Mouse (Mus musculus) embryonic facial prominence, embryonic 14.5 days (tissue): ENCODE data around the gene Ccdc91. TPM values are rescaled to one million over a fixed set of nuclear protein-coding genes. Genes with fewer than 3 reads are reported as not detected.
A peak's percentile ranks its signal among the peaks of the same experiment; 100 is the strongest.

Experiments
- ATAC-seq: fragments of 200-750 bp; cut with Nextera tagmentation; 2 replicates; pipeline ENCODE4 v1.8.0; 2017; ENCODE audit warnings: low read depth, moderate number of reproducible peaks, moderate TSS enrichment
- DNase-seq: peaks from one replicate; pipeline ENCODE4 v3.0.0-alpha.2; 2015; ENCODE audit warnings: low spot score
- H3K27ac ChIP-seq: fragments of 300-500 bp; sonication (generic); replicated peaks from 2 replicates; pipeline ENCODE4 v1.5.1; 2014; ENCODE audit warnings: low read depth, mild to moderate bottlenecking, low read length, moderate library complexity
- H3K27me3 ChIP-seq: fragments of 300-500 bp; sonication (generic); replicated peaks from 2 replicates; pipeline ENCODE4 v1.6.1; 2014; ENCODE audit warnings: low read length; ENCODE audit not compliant: control insufficient read depth, insufficient read depth
- H3K36me3 ChIP-seq: fragments of 300-500 bp; sonication (generic); 2 replicates; pipeline ENCODE4 v1.6.1; 2014; ENCODE audit warnings: low read length, mixed read lengths; ENCODE audit not compliant: control insufficient read depth, insufficient read depth
- H3K4me1 ChIP-seq: fragments of 300-500 bp; sonication (generic); 2 replicates; pipeline ENCODE4 v1.6.1; 2014; ENCODE audit warnings: antibody characterized with exemption, low read length; ENCODE audit not compliant: control insufficient read depth, insufficient read depth
- H3K4me2 ChIP-seq: fragments of 300-500 bp; sonication (generic); 2 replicates; pipeline ENCODE4 v1.6.1; 2014; ENCODE audit warnings: low read depth, mild to moderate bottlenecking, low read length, moderate library complexity, mixed read lengths
- H3K4me3 ChIP-seq: fragments of 300-500 bp; sonication (generic); 2 replicates; pipeline ENCODE4 v1.5.1; 2014; ENCODE audit warnings: low read depth, mild to moderate bottlenecking, low read length
- H3K9ac ChIP-seq: fragments of 300-500 bp; sonication (generic); 2 replicates; pipeline ENCODE4 v1.6.1; 2014; ENCODE audit warnings: low read depth, mild to moderate bottlenecking, low read length, moderate library complexity, mixed read lengths
- H3K9me3 ChIP-seq: fragments of 300-500 bp; sonication (generic); 2 replicates; pipeline ENCODE4 v1.6.1; 2016; ENCODE audit warnings: low read length; ENCODE audit not compliant: control insufficient read depth
- WGBS: fragments of 180-500 bp; shearing (Covaris S2); extraction: QIAGEN DNeasy Blood & Tissue Kit; methylation state at CpG from one replicate; pipeline ENCODE4 v1.1.7; 2014; 5-methylcytosine and 5-hydroxymethylcytosine counted together
- polyA plus RNA-seq: library from polyadenylated mRNA; unstranded; fragments of >200 nt; fragmentation: Nextera tagmentation; extraction: Ambion mirVana; gene quantifications from 2 replicates; pipeline ENCODE4 v1.2.1, GENCODE M21; 2014

The Ccdc91 gene
- polyA plus RNA-seq, 1 experiment from 2014 or later = 24.9 TPM

GRCm38 (mm10) chr6:147501439-147501838, 25.8 kb downstream of the Ccdc91 start:
- H3K4me3 ChIP-seq = no peak overlapping the region
- H3K9ac ChIP-seq = no peak overlapping the region
- H3K27me3 ChIP-seq = no peaks in the 10 kb centered on the region
- H3K4me1 ChIP-seq = peaks cover 14% of the 10 kb centered on the region
- DNase-seq = no peak
- no peak for ATAC-seq
- no peaks in the 10 kb centered on the region for H3K9me3 ChIP-seq
- no peaks in the 10 kb centered on the region for H3K36me3 ChIP-seq
- no peak overlapping the region for H3K27ac ChIP-seq
- no peak overlapping the region for H3K4me2 ChIP-seq
- WGBS = 70% methylated on average over 3 of the region's 3 CpGs

- Histone ChIP-seq H3K36me3 (no peaks in the 10 kb centered on the region), H3K4me1 (peaks cover 26% of the 10 kb centered on the region), H3K4me2 (no peak overlapping the region), H3K9me3 (no peaks in the 10 kb centered on the region), H3K9ac (no peak overlapping the region), H3K27ac (no peak overlapping the region), H3K27me3 (no peaks in the 10 kb centered on the region), H3K4me3 (no peak overlapping the region)
- DNase-seq = peak; percentile 81
- peak; percentile 72 for ATAC-seq
- 40% methylated on average over 9 of the region's 9 CpGs for WGBS
These were observed 30.4 kb downstream of the Ccdc91 start for GRCm38 (mm10) chr6:147506074-147506473.

- H3K36me3 ChIP-seq = no peaks in the 10 kb centered on the region
- no peak overlapping the region for H3K4me3 ChIP-seq
- H3K27ac ChIP-seq = peak overlapping the region; percentile 55
- no peak overlapping the region for H3K9ac ChIP-seq
- 68% methylated on average over 10 of the region's 10 CpGs for WGBS
- DNase-seq (peak; percentile 25), ATAC-seq (0 out of 2 replicates have a peak, but pooled peaks have one; percentile 30)
- H3K4me1 ChIP-seq = peaks cover 26% of the 10 kb centered on the region
- peak overlapping the region; percentile 10; the same call in 1 of the 2 replicates for H3K4me2 ChIP-seq
- H3K27me3 ChIP-seq = no peaks in the 10 kb centered on the region
- H3K9me3 ChIP-seq = no peaks in the 10 kb centered on the region
These were observed 30.9 kb downstream of the Ccdc91 start for GRCm38 (mm10) chr6:147506496-147506895.

DNA sequence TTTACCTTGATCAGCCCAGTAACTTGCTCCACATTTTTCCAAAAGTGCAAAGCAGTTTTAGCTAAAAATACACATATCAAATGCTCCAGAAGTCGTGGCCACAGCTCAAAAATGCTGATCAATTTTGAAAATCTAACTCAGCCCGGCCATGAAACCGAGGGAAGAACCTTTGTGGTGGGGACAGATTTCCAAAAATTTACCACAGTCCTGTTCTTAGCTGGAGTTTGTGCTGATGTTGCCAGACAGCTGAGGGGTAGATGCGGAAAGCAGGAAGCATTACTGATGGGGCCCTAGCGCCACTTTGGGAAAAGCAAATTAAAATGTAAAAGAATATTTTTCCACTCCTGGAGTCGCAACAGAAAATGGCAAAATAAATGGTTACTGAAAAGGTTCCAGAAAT, 31.6 kb downstream of the Ccdc91 start:
- Histone ChIP-seq H3K4me3 (no peak overlapping the region), H3K9me3 (no peaks in the 10 kb centered on the region), H3K27me3 (no peaks in the 10 kb centered on the region), H3K4me1 (peaks cover 26% of the 10 kb centered on the region), H3K27ac (peak overlapping the region; percentile 55; the same call in 1 of the 2 replicates), H3K36me3 (no peaks in the 10 kb centered on the region), H3K4me2 (no peak overlapping the region), H3K9ac (no peak overlapping the region)
- DNase-seq (peak; percentile 47), ATAC-seq (no peak)
- 59% methylated on average over 6 of the region's 6 CpGs for WGBS

- ATAC-seq (no peak), DNase-seq (no peak)
- Histone ChIP-seq H3K27ac (no peak overlapping the region), H3K4me1 (peaks cover 20% of the 10 kb centered on the region), H3K4me3 (no peak overlapping the region), H3K9ac (no peak overlapping the region), H3K4me2 (no peak overlapping the region), H3K9me3 (no peaks in the 10 kb centered on the region), H3K36me3 (no peaks in the 10 kb centered on the region), H3K27me3 (no peaks in the 10 kb centered on the region)
- 91% methylated on average over 2 of the region's 2 CpGs for WGBS
These were observed 34.9 kb downstream of the Ccdc91 start for GRCm38 (mm10) chr6:147510516-147510915.

DNA sequence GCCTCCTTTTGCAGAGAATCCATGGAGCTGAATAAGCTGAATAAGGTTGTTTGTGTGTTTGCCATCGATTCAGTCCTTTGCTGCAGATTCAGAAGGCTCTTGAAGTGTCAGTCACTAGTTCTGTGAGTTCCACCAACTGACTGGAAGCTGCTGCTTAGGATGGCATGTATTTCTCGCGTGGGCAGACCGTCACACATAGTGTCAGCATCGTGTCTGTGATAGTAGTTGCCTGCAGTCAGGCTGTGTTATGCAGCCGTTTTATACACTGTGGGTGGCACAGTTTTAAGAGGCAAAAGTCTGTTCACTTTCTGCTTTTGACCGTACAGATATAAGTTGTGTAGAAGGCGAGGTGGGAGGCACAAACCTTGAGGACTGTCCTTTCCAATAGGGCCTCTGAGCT, 42.3 kb downstream of the Ccdc91 start:
- Histone ChIP-seq H3K9me3 (no peaks in the 10 kb centered on the region), H3K27me3 (no peaks in the 10 kb centered on the region), H3K27ac (no peak overlapping the region), H3K4me1 (no peaks in the 10 kb centered on the region), H3K9ac (no peak overlapping the region), H3K4me2 (no peak overlapping the region), H3K36me3 (no peaks in the 10 kb centered on the region), H3K4me3 (no peak overlapping the region)
- 79% methylated on average over 8 of the region's 8 CpGs for WGBS
- DNase-seq = no peak
- no peak for ATAC-seq

DNA sequence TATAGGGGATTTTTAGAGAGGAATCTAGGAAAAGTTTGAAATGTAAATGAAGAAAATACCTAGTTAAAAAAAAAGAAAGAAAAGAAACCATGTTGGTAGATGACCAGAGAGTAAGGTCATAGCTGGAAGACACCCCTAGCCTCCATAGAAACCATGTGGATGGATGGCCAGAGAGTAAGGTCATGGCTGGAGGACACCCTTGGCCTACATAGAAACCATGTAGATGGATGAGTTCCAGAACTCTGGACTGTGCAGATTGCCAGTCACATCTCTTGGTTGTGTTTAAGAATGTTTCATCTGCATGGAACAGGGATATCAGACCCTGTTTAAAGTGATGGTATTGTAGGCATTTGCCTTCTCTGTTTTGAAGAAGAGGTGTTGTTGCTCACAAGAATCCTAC, 49.6 kb downstream of the Ccdc91 start:
- ATAC-seq = no peak
- Histone ChIP-seq H3K27ac (no peak overlapping the region), H3K4me3 (no peak overlapping the region), H3K36me3 (no peaks in the 10 kb centered on the region), H3K9ac (no peak overlapping the region), H3K4me1 (no peaks in the 10 kb centered on the region), H3K27me3 (no peaks in the 10 kb centered on the region), H3K4me2 (no peak overlapping the region), H3K9me3 (no peaks in the 10 kb centered on the region)
- no peak for DNase-seq

DNA sequence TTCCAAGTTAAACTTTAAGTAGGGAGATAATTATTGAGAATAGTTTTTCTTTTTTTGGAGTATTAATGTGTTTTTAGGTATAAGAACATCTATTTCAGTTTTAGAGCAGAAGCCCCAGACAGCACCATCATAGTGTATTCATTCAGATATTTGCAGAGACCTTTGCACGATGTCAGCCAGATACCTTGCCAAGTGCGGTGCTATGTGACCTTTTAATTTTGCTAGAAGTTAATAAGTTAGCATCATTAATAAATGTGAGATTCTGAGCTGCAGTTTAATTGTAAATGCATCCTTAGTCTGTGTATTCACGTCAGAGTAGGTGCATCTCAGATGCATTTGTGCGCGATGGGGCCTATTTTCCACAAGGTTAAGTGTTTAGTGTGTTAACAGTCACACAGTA, 59.3 kb downstream of the Ccdc91 start:
- WGBS = 95% methylated on average over 5 of the region's 5 CpGs
- H3K27me3 ChIP-seq = no peaks in the 10 kb centered on the region
- no peaks in the 10 kb centered on the region for H3K9me3 ChIP-seq
- no peak for DNase-seq
- 0 out of 2 replicates have a peak, but pooled peaks cover 4% of the 10 kb centered on the region for H3K36me3 ChIP-seq
- H3K4me1 ChIP-seq = no peaks in the 10 kb centered on the region
- H3K4me2 ChIP-seq = no peak overlapping the region
- no peak overlapping the region for H3K4me3 ChIP-seq
- no peak for ATAC-seq
- H3K9ac ChIP-seq = no peak overlapping the region
- H3K27ac ChIP-seq = no peak overlapping the region

DNA sequence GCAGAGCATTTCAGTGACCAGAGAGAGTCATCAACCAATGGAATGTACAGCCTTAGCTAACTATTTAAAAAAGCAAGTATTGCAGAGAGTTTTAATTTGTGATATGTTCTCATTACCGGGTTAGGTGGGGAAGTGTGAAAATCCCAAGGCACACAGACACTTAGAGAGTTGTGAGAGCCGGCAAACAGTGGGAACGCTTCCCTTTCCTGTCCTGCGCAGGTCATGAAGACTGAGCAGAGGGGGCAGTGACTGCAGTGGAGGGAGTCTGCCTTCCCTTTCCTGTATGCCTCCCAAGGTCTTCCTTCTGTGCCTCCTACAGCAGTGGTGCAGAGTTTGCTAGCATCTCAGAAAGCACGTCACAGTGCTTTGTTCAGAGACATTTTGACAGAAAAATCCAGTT, 62.6 kb downstream of the Ccdc91 start:
- H3K4me1 ChIP-seq = no peaks in the 10 kb centered on the region
- H3K4me3 ChIP-seq = no peak overlapping the region
- H3K27me3 ChIP-seq = no peaks in the 10 kb centered on the region
- ATAC-seq (no peak), DNase-seq (no peak)
- H3K9ac ChIP-seq = no peak overlapping the region
- 82% methylated on average over 5 of the region's 5 CpGs for WGBS
- 0 out of 2 replicates have a peak, but pooled peaks cover 4% of the 10 kb centered on the region for H3K36me3 ChIP-seq
- H3K9me3 ChIP-seq = no peaks in the 10 kb centered on the region
- H3K4me2 ChIP-seq = no peak overlapping the region
- H3K27ac ChIP-seq = no peak overlapping the region
